Mouse (Mus musculus): Measurements from ENCODE around the gene Mfsd4b3. TPM values are rescaled to one million over a fixed set of nuclear protein-coding genes. Genes with fewer than 3 reads are reported as not detected.
A peak's percentile ranks its signal among the peaks of the same experiment; 100 is the strongest.
"Not testable (repeated sequence)": the region's sequence is repeated elsewhere in the genome, so short reads cannot be mapped to it uniquely, and the experiment has no call there.

Mfsd4b3 gene
- total RNA-seq, 4 experiments from 2014 or later = 2.7 to 4.1 (median 3.2) TPM

GRCm38 (mm10) chr10:39924556-39924955, 35.4 kb downstream of the Mfsd4b3 start:
- not testable (repeated sequence) for DNase-seq (ENCODE audit: low spot score in 2 of 2)

GRCm38 (mm10) chr10:39912616-39913015, 47.3 kb downstream of the Mfsd4b3 start:
- no peak for DNase-seq (ENCODE audit: low spot score in 2 of 2)

- no peak for DNase-seq (ENCODE audit: low spot score in 2 of 2)
Observed at GRCm38 (mm10) chr10:39908768-39909441, 51.0 kb downstream of the Mfsd4b3 start.

- DNase-seq (ENCODE audit: low spot score in 2 of 2) = no peak
Observed at GRCm38 (mm10) chr10:39906799-39907658, 52.9 kb downstream of the Mfsd4b3 start.

- DNase-seq (ENCODE audit: low spot score in 2 of 2) = no peak
Observed at GRCm38 (mm10) chr10:39904191-39904590, 55.8 kb downstream of the Mfsd4b3 start.

GRCm38 (mm10) chr10:39898874-39899371, 61.0 kb downstream of the Mfsd4b3 start, which contains the start of gene Mfsd4b4:
Gene Mfsd4b4 (minus strand): TSS chr10:39899238.
- DNase-seq (ENCODE audit: low spot score in 2 of 2) = peak; percentile 74 to 82

Other genes with a start within 250 kb of the Mfsd4b3 start
- 10 to 100 TPM; 18.1 to 27.9 (median 23.9) TPM for gene Rev3l, start 228.0 kb downstream of the Mfsd4b3 start, total RNA-seq (2022)
- 1 to 10 TPM; 2.8 to 3.5 (median 2.9) TPM for gene Mfsd4b4, start 60.9 kb downstream of the Mfsd4b3 start, total RNA-seq (2022)
- gene Mfsd4b2, start 33.2 kb downstream of the Mfsd4b3 start, total RNA-seq (2022) = under 1 TPM in 2 of 4 experiments, not detected in 2; 0.11 to 0.17 TPM
- gene Mfsd4b5, start 26.5 kb upstream of the Mfsd4b3 start, total RNA-seq (2022) = under 1 TPM; 0.17 to 0.54 (median 0.43) TPM
- gene Mfsd4b1, start 65.1 kb upstream of the Mfsd4b3 start, total RNA-seq (2022) = 1 to 10 TPM; 1.8 to 2.6 (median 2.2) TPM
- gene Slc16a10, start 182.1 kb upstream of the Mfsd4b3 start, total RNA-seq (2022) = 10 to 100 TPM; 38.7 to 56.1 (median 46.4) TPM

Data from gastrocnemius, adult 8-10 months (tissue).